Mouse (Mus musculus) B cell, adult 2 months (primary cell): ENCODE measurements around the gene Numb.

Experiments used
- DNase-seq, 2 experiments: peaks; one replicate each; pipeline ENCODE4 v3.0.0; 2022

Numb gene

GRCm38 (mm10) chr12:83852512-83853213 is 69.1 kb downstream of the Numb start:
- no peak for DNase-seq

- DNase-seq, result no peak
These were observed 71.4 kb downstream of the Numb start for GRCm38 (mm10) chr12:83850334-83850733.

GRCm38 (mm10) chr12:83848595-83849231 is 73.0 kb downstream of the Numb start:
- DNase-seq, result no peak

- no peak for DNase-seq
These were observed 73.9 kb downstream of the Numb start for GRCm38 (mm10) chr12:83847877-83848276.

GRCm38 (mm10) chr12:83842678-83843440 is 78.9 kb downstream of the Numb start:
- DNase-seq, result no peak

- no peak for DNase-seq
These were observed 80.1 kb downstream of the Numb start for GRCm38 (mm10) chr12:83841409-83842190.

- no peak for DNase-seq
These were observed 87.8 kb downstream of the Numb start for GRCm38 (mm10) chr12:83833979-83834378.

GRCm38 (mm10) chr12:83830424-83830823 is 91.3 kb downstream of the Numb start:
- no peak for DNase-seq

GRCm38 (mm10) chr12:83816616-83817015 is 105.1 kb downstream of the Numb start:
- no peak for DNase-seq

- DNase-seq, result no peak
These were observed 109.8 kb downstream of the Numb start for GRCm38 (mm10) chr12:83811901-83812300.

- DNase-seq, result no peak
These were observed 118.1 kb downstream of the Numb start for GRCm38 (mm10) chr12:83803641-83804040.

GRCm38 (mm10) chr12:83800943-83801342 is 120.8 kb downstream of the Numb start:
- DNase-seq, result no peak

GRCm38 (mm10) chr12:83798313-83798712 is 123.4 kb downstream of the Numb start:
- DNase-seq, result no peak

GRCm38 (mm10) chr12:83795586-83795985 is 126.1 kb downstream of the Numb start:
- DNase-seq, result no peak

GRCm38 (mm10) chr12:83795051-83795450 is 126.7 kb downstream of the Numb start:
- no peak for DNase-seq

GRCm38 (mm10) chr12:83792706-83793410 is 128.9 kb downstream of the Numb start:
- no peak for DNase-seq

GRCm38 (mm10) chr12:83791737-83792136 is 130.0 kb downstream of the Numb start:
- DNase-seq, result no peak

GRCm38 (mm10) chr12:83790749-83791148 is 131.0 kb downstream of the Numb start:
- no peak for DNase-seq

- DNase-seq, result no peak
These were observed 132.0 kb downstream of the Numb start for GRCm38 (mm10) chr12:83789781-83790140.

GRCm38 (mm10) chr12:83789051-83789780 is 132.5 kb downstream of the Numb start:
- no peak for DNase-seq

GRCm38 (mm10) chr12:83785305-83785704 is 136.4 kb downstream of the Numb start:
- no peak for DNase-seq

GRCm38 (mm10) chr12:83782669-83783068 is 139.1 kb downstream of the Numb start:
- no peak for DNase-seq
